Mouse (Mus musculus): ENCODE data around the gene Zfp617. TPM values are rescaled to one million over a fixed set of nuclear protein-coding genes. Genes with fewer than 3 reads are reported as not detected.
"Not testable (repeated sequence)": the region's sequence is repeated elsewhere in the genome, so short reads cannot be mapped to it uniquely, and the experiment has no call there.

Gene Zfp617
- total RNA-seq, 2 experiments from 2014 or later, result 24.2 to 31.3 TPM

DNA sequence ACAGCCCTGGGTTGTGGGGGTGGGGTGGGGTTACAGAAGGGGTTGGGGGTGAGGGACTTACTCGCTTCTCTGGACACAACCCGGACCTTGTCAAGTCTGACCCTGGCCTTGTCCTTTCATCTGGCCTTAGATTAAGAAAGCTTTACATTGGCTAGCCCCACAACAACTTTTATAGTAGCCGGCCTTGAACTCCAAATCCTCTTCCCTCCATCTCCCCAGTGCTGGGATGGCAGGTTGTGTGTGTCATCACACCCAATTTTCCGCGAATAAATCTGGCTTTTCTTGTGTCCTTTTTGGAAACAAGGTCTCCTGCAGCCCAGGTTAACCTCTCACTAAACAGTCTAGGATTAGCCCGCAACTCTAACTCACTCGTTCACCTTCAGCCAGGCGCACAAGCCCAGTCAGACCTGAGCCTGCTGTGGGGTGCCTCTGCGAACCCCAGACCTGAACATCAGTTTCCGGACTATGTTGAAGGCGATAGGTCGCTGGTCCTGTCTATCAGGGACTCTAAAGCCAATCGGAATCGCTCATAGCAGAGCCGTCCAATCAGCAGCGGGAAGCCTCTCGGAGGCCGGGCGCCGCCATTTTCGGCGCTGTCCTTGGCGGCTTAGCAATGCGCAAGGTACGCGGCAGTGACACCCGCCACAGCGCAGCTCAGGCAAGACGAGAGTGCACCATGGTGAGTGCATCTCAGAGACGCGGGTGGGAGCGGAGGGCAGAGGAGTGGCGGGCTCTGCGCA lies 42.2 kb downstream of the Zfp617 start, which contains the start of gene Zfp961:
TSS of gene Zfp961 (plus strand) at position 557 of the 740 bp plus-strand sequence.
- DNase-seq (ENCODE audit: low spot score in 2 of 2), result peak; percentile 98 to 100
- intact Hi-C loops (cut with DNase I), result no loop called here

- peak in 1 of 2 experiments; percentile 6 for DNase-seq (ENCODE audit: low spot score in 2 of 2)
- intact Hi-C loops (cut with DNase I), result no loop called here
Observed at GRCm38 (mm10) chr8:71951436-71952161, 43.2 kb downstream of the Zfp617 start.

- DNase-seq (ENCODE audit: low spot score in 2 of 2), result no peak
- intact Hi-C loops (cut with DNase I), result no loop called here
Observed at GRCm38 (mm10) chr8:71952489-71952888, 44.1 kb downstream of the Zfp617 start.

DNA sequence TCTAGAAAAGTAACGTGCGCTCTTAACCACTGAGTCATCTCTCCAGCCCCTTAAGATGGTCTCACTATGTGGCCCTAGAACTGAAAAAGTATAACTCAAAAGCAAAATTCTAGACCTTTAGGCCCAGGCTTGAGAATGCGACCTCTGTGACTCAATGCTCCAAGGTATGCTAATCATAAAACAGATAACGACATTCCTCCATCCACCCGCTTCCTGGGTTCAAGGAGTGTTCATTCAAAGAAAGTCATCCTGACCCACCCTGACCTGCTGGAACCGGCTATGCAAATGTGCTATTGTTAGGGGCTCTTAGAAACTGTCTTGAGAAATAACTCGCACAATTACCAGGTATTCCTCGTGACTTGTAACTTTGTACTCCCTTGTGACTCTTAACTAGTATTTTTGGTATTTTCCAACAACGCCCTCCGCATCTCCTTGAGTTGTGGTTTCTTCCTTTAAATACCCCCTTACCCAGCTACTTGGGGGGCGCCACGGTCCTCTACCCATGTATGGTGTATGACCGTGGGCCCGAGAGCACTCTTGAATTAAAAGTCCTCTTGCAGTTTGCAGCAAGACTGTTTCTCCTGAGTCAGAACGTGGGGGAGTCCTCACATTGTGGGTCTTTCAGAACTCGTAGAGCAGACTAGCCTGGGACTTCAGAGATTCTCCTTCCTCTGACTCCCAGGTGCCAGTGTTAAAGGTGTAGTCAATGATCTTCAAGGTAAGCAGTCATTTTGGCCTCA lies 44.7 kb downstream of the Zfp617 start:
- intact Hi-C loops (cut with DNase I); DNase-seq (ENCODE audit: low spot score in 2 of 2): not testable (repeated sequence)

- DNase-seq (ENCODE audit: low spot score in 2 of 2), result no peak
- intact Hi-C loops (cut with DNase I), result no loop called here
Observed at GRCm38 (mm10) chr8:71954666-71955065, 46.2 kb downstream of the Zfp617 start.

- intact Hi-C loops (cut with DNase I), result no loop called here
- DNase-seq (ENCODE audit: low spot score in 2 of 2), result no peak
Observed at GRCm38 (mm10) chr8:71960483-71960882, 52.0 kb downstream of the Zfp617 start.

GRCm38 (mm10) chr8:71961796-71962195 lies 53.4 kb downstream of the Zfp617 start:
- intact Hi-C loops (cut with DNase I), result no loop called here

GRCm38 (mm10) chr8:71964051-71964450 lies 55.6 kb downstream of the Zfp617 start:
- DNase-seq (ENCODE audit: low spot score in 2 of 2), result no peak
- intact Hi-C loops (cut with DNase I), result no loop called here

More at GRCm38 (mm10) chr8:71961796-71962195, 53.4 kb downstream of the Zfp617 start:
- DNase-seq (ENCODE audit: low spot score in 2 of 2), result no peak

DNA sequence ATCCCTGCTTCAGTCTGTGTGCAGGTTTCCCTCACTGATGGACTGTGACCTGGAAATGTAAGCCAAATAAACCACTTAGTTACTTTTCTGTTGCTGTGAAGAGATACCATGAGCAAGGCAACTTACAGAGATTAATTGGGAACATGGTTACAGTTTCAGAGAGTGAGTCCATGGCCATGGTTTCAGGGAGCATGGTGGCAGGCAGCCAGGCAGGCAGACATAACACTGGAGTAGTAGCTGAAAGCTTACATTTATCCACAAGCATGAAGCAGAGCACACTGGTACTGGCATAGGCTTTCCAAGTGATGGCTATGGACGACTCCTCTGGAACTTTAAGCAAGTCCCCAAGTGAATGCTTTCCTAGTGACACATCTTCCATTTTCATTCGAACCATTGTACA lies 56.7 kb downstream of the Zfp617 start:
- intact Hi-C loops (cut with DNase I), result no loop called here
- no peak for DNase-seq (ENCODE audit: low spot score in 2 of 2)

GRCm38 (mm10) chr8:71966411-71966810 lies 58.0 kb downstream of the Zfp617 start:
- no peak for DNase-seq (ENCODE audit: low spot score in 2 of 2)
- intact Hi-C loops (cut with DNase I), result no loop called here

DNA sequence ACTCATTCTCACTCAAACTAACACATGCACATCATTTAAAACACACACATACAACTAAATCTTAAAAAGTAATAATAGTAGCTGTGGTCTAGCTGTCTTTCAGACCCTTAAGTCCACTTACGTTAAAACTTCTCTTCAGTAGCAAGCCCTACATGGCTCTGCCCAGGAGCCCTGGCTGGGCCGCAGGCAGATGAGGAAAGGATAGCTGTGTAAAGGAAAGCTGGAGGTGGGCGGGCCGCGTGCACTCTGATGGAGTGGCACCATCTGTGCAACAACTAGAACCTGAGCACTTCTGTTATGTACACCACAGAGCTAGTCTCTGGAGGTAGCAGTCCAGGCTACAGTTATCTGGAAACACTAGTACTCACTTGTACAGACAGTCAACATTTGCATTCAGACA lies 58.8 kb downstream of the Zfp617 start:
- no peak for DNase-seq (ENCODE audit: low spot score in 2 of 2)
- intact Hi-C loops (cut with DNase I), result no loop called here

- DNase-seq (ENCODE audit: low spot score in 2 of 2), result no peak
- intact Hi-C loops (cut with DNase I), result no loop called here
Observed at GRCm38 (mm10) chr8:71968100-71968499, 59.7 kb downstream of the Zfp617 start.

DNA sequence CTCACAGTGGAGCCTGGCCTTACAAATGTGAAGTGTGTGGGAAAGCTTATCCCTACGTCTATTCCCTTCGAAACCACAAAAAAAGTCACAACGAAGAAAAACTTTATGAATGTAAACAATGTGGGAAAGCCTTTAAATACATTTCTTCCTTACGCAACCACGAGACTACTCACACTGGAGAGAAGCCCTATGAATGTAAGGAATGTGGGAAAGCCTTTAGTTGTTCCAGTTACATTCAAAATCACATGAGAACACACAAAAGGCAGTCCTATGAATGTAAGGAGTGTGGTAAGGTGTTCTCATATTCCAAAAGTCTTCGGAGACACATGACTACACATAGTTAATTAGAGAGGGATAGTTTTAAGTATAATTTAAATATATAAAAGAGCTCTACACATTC lies 60.2 kb downstream of the Zfp617 start:
- intact Hi-C loops (cut with DNase I), result no loop called here
- DNase-seq (ENCODE audit: low spot score in 2 of 2), result no peak

DNA sequence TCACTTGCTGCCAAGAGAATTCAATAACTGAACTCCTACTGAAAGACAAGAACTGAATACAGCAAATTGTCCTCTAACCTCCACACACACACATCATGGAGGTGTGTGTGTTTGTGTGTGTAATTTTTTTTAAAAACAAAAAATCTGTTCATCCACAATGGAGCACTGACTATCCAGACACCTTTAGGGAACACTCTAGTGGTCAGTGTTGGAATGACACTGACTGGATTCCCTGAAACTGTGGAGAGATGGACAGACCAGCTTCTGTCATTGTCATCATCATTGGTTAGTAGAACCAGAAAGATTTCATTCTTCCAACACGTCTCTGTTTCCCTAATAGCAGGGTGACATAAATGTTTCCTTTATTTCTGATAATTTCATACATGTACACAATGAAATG lies 63.5 kb downstream of the Zfp617 start:
- DNase-seq (ENCODE audit: low spot score in 2 of 2), result peak; percentile 21 to 35
- intact Hi-C loops (cut with DNase I), result no loop called here

- DNase-seq (ENCODE audit: low spot score in 2 of 2), result no peak
- intact Hi-C loops (cut with DNase I), result no loop called here
Observed at GRCm38 (mm10) chr8:71974211-71974610, 65.8 kb downstream of the Zfp617 start.

GRCm38 (mm10) chr8:71981032-71981431 lies 72.6 kb downstream of the Zfp617 start:
- intact Hi-C loops (cut with DNase I), result no loop called here

GRCm38 (mm10) chr8:71981456-71981855 lies 73.0 kb downstream of the Zfp617 start:
- DNase-seq (ENCODE audit: low spot score in 2 of 2), result no peak
- intact Hi-C loops (cut with DNase I), result no loop called here

More at GRCm38 (mm10) chr8:71981032-71981431, 72.6 kb downstream of the Zfp617 start:
- DNase-seq (ENCODE audit: low spot score in 2 of 2), result no peak
